Mouse (Mus musculus) lung, adult 2 months (tissue): Measurements from ENCODE around the gene Ppp2r5c.

ENCODE experiments used
- CTCF ChIP-seq: fragments of 200-500 bp; IDR thresholded peaks from 2 replicates; pipeline ENCODE4 v1.5.1; 2011; ENCODE audit warnings: mild to moderate bottlenecking, low read length, control low read depth; ENCODE audit not compliant: insufficient read depth
- POLR2A ChIP-seq: fragments of 200-500 bp; IDR thresholded peaks from 2 replicates; pipeline ENCODE4 v1.6.1; 2011; ENCODE audit warnings: low read depth, mild to moderate bottlenecking, control low read depth, low read length, borderline replicate concordance; ENCODE audit errors: extremely low read depth

- TF ChIP-seq CTCF (peak; percentile 68), POLR2A (no peak)
Measured at GRCm38 (mm10) chr12:110598527-110598926, 151.6 kb downstream of the Ppp2r5c start.
